Mouse (Mus musculus) small intestine, adult 2 months (tissue): ENCODE data around the gene Gimap3. TPM values are rescaled to one million over a fixed set of nuclear protein-coding genes. Genes with fewer than 3 reads are reported as not detected.

Experiments used
- H3K27ac ChIP-seq: fragments of 200-500 bp; 2 replicates; pipeline ENCODE4 v1.5.1; 2012; ENCODE audit warnings: low read depth, low read length, control low read depth, inconsistent platforms; ENCODE audit not compliant: insufficient read depth
- H3K27me3 ChIP-seq: fragments of 200-500 bp; 2 replicates; pipeline ENCODE4 v1.6.1; 2012; ENCODE audit warnings: mild to moderate bottlenecking, moderate library complexity, low read length, inconsistent platforms; ENCODE audit not compliant: control insufficient read depth, insufficient read depth
- H3K36me3 ChIP-seq: fragments of 200-500 bp; 2 replicates; pipeline ENCODE4 v1.6.1; 2012; ENCODE audit warnings: mild to moderate bottlenecking, low read length, control low read depth, inconsistent platforms; ENCODE audit not compliant: control insufficient read depth, insufficient read depth
- H3K4me1 ChIP-seq: fragments of 200-500 bp; 2 replicates; pipeline ENCODE4 v1.6.1; 2012; ENCODE audit warnings: low read length, inconsistent platforms, mixed read lengths; ENCODE audit not compliant: control insufficient read depth, insufficient read depth, insufficient read length
- H3K4me3 ChIP-seq: fragments of 200-500 bp; 2 replicates; pipeline ENCODE4 v1.5.1; 2012; ENCODE audit warnings: low read depth, mild to moderate bottlenecking, control low read depth, inconsistent platforms, low read length, moderate library complexity
- CTCF ChIP-seq: fragments of 200-500 bp; IDR thresholded peaks from 2 replicates; pipeline ENCODE4 v1.5.1; 2012; ENCODE audit warnings: low read depth, mild to moderate bottlenecking, control low read depth, inconsistent platforms, low read length, moderate library complexity, mixed read lengths; ENCODE audit not compliant: insufficient replicate concordance, insufficient read length; ENCODE audit errors: extremely low read depth
- POLR2A ChIP-seq: fragments of 200-500 bp; IDR thresholded peaks from 2 replicates; pipeline ENCODE4 v1.6.1; 2012; ENCODE audit warnings: low read depth, mild to moderate bottlenecking, control low read depth, inconsistent platforms, low read length, moderate library complexity
- WGBS: fragments of 180-500 bp; shearing (Covaris S2); methylation state at CpG from one replicate; pipeline ENCODE4 v1.1.7; 2018; 5-methylcytosine and 5-hydroxymethylcytosine counted together
- polyA plus RNA-seq: library from polyadenylated mRNA; depleted of rRNA; stranded (reverse); fragments of >200 nt; gene quantifications from 2 replicates; pipeline ENCODE4 v1.2.3, GENCODE M21; 2012; rRNA removed

The Gimap3 gene
- polyA plus RNA-seq, 1 experiment, result 13.0 TPM

DNA sequence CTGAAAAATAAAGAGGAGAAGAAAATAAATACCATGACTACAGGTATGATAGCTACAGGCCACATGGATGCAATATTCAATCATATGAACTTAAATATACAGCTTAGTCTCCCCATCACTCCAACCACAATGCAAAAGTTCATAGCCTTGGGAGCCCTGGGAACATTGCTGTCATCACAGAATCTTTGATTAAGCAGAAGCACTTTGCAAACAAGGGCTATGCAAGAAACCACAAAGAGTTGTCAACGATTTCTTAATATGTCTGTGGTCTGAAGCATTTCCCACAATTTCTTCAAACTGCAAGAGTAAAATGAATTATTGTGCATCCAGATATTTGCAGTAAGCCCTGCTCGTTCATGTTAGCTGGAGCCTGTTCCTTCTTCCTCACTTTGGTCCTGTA is 33.6 kb downstream of the Gimap3 start:
- Histone ChIP-seq H3K4me1 (peaks cover 9% of the 10 kb centered on the region), H3K4me3 (no peak overlapping the region), H3K27me3 (no peaks in the 10 kb centered on the region), H3K36me3 (no peaks in the 10 kb centered on the region), H3K27ac (peak overlapping the region; percentile 66)
- WGBS, result 66% methylated on average over 2 of the region's 2 CpGs
- TF ChIP-seq CTCF (no peak), POLR2A (no peak)

DNA sequence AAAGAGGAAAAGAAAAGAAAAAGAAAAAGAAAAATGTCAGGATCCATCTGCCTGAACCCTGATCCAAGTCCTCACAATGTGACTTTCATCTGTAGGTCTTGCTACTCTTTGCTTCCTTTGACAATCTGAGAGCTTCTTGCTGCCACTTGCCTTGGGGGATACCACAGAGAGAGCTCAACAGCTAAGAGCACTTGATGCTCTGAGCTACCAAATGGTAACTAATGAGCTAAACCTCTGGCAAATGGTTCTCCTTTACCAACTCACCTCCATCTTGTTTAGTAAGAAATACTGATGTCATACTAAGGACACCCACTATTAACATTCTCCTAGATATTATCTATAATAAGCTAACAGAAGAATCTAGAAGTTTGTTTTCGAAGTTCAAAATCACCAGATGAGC is 37.0 kb downstream of the Gimap3 start:
- TF ChIP-seq POLR2A, result no peak
- no peak for TF ChIP-seq CTCF
- no peaks in the 10 kb centered on the region for H3K36me3 ChIP-seq
- H3K4me3 ChIP-seq, result no peak overlapping the region
- no peaks in the 10 kb centered on the region for H3K27me3 ChIP-seq
- H3K4me1 ChIP-seq, result no peaks in the 10 kb centered on the region
- H3K27ac ChIP-seq, result peak overlapping the region; percentile 49; the same call in 1 of the 2 replicates
- 92% methylated on average over 1 of the region's 1 CpGs for WGBS

DNA sequence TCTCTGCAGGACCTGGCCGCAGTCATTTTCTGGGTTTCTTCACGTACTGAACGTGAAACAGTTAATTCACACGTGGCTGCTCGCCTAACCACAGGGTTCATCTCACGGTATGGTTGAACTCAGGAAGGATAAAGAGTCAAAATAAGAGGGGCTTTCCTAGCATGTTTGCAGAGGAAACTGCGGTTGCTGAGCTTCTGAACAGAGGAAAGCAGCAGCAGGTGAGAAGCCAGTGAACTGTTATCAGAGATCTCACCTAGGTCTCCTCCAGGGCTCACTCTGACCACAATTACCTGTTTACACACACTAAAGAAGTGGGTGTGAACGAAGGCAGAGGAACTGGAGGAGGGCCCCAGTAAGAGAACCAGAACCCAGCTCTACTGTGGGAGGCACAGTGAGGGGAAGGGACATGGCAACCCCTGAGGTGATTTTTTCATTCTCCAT is 37.8 kb downstream of the Gimap3 start:
- H3K27me3 ChIP-seq, result no peaks in the 10 kb centered on the region
- peak overlapping the region; percentile 52 for H3K27ac ChIP-seq
- no peaks in the 10 kb centered on the region for H3K4me1 ChIP-seq
- no peak overlapping the region for H3K4me3 ChIP-seq
- H3K36me3 ChIP-seq, result no peaks in the 10 kb centered on the region
- no peak for TF ChIP-seq POLR2A
- TF ChIP-seq CTCF, result no peak
- WGBS, result 23% methylated on average over 8 of the region's 8 CpGs

DNA sequence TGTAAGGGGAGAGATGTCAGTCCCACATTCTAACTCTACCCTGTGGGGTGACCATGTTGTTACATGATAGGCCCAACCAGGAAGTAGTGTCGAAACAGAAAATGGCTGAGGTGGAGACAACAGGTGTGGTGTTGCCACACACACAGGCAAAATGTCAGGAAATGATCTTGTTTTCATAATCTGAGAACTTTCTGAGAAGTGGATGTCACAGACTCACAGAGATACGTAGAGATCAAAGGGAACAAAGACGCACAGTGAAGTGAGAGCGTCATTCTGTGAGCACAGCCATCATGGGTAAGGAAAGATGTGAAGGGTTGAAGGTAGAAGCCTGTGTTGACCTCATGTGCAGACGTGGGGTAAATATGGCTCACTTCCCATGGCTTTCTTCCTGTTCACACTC is 42.9 kb downstream of the Gimap3 start:
- TF ChIP-seq POLR2A (no peak), CTCF (no peak)
- H3K27ac ChIP-seq, result peak overlapping the region; percentile 54
- H3K4me3 ChIP-seq, result no peak overlapping the region
- peaks cover 4% of the 10 kb centered on the region; the same call in 1 of the 2 replicates for H3K4me1 ChIP-seq
- H3K27me3 ChIP-seq, result no peaks in the 10 kb centered on the region
- H3K36me3 ChIP-seq, result no peaks in the 10 kb centered on the region
- 92% methylated on average over 5 of the region's 5 CpGs for whole genome bisulfite sequencing

DNA sequence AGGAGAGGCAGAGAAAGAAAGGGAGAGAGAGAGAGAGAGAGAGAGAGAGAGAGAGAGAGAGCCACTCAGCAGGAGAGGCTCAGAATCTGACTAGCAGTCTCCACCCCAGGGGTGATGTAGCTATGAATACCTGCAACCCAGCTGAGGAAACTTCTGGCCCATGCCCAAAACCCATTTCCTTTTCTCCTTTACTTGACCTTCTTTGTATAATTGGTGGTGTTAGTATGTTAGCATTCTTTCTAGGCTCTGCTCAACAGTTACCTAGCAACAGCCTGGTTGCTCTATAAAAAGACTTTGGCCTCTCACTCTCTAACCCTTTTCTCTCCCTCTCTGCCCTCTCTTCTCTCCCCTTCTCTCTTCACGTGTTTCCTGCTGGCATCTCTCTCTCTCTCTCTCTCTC is 45.2 kb downstream of the Gimap3 start:
- H3K4me1 ChIP-seq, result peaks cover 4% of the 10 kb centered on the region; the same call in 1 of the 2 replicates
- TF ChIP-seq POLR2A (no peak), CTCF (no peak)
- no peak overlapping the region for H3K4me3 ChIP-seq
- H3K36me3 ChIP-seq, result no peaks in the 10 kb centered on the region
- 9% methylated on average over 1 of the region's 1 CpGs for WGBS
- peak overlapping the region; percentile 49 for H3K27ac ChIP-seq
- H3K27me3 ChIP-seq, result no peaks in the 10 kb centered on the region

DNA sequence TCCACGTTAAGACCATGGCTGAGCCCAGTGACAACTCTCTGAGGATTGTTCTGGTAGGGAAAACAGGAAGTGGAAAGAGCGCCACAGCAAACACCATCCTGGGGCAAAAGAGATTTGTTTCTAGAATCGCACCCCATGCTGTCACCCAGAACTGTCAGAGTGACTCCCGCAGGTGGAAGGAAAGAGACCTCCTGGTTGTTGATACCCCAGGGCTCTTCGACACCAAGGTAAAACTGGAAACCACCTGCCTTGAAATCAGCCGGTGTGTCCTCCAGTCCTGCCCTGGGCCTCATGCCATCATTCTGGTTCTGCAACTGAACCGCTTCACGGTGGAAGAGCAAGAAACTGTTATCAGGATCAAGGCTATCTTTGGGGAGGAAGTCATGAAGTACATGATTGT is 47.2 kb downstream of the Gimap3 start:
- 64% methylated on average over 8 of the region's 8 CpGs for WGBS
- TF ChIP-seq POLR2A (no peak), CTCF (no peak)
- Histone ChIP-seq H3K27ac (peak overlapping the region; percentile 62), H3K36me3 (no peaks in the 10 kb centered on the region), H3K4me1 (peaks cover 4% of the 10 kb centered on the region; the same call in 1 of the 2 replicates), H3K4me3 (no peak overlapping the region; the same call in 1 of the 2 replicates), H3K27me3 (no peaks in the 10 kb centered on the region)

DNA sequence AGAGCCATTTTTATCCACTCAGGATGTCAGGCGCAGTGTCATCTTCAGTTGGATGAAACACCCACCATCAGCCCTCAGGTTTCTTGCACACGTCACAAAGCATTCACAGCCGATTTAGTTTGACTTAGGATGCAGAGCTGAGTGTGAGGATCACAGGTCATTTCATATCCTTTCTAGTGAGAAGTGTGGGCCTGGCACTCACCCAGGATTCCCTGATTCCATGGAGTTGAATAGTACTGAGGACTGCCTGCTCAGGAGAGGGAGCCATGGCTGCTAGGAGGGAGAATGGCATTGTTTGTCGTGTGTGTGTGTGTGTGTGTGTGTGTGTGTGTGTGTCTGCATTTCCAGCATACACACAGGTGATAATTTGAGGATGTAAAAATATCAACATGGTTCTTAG is 50.3 kb downstream of the Gimap3 start:
- Histone ChIP-seq H3K4me1 (0 out of 2 replicates have a peak, but pooled peaks cover 1% of the 10 kb centered on the region), H3K36me3 (no peaks in the 10 kb centered on the region), H3K4me3 (peak overlapping the region; percentile 27; the same call in 1 of the 2 replicates), H3K27me3 (no peaks in the 10 kb centered on the region), H3K27ac (peak overlapping the region; percentile 68)
- WGBS, result 74% methylated on average over 4 of the region's 4 CpGs
- TF ChIP-seq POLR2A, result no peak
- TF ChIP-seq CTCF, result no peak

DNA sequence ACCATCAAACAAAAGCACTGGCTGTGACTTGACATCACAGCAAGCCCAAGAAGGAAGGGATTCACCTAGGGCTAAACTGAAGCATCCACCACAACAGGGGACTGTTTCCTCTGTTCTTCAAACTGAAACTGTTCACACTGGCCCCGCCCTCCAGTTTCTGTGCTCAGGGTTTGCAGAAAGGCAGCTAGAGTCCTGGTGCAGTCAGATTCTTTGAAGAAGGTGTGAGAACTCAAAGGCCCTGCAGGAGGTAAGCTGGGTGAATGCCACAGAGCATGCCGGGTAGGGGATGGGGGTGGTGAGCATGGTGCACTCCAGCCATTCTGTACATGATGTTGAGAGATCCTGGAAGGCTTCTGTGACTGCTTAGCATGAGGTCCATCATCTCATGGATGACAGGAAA is 52.2 kb downstream of the Gimap3 start, which contains the start of the genes Gm28053 and Gimap7:
Gene Gm28053, plus strand, starts transcription at position 153 of the 400 bp plus-strand sequence.
Gene Gimap7, plus strand, starts transcription at position 167 of the 400 bp plus-strand sequence.
- 0 out of 2 replicates have a peak, but pooled peaks cover 1% of the 10 kb centered on the region for H3K4me1 ChIP-seq
- H3K27me3 ChIP-seq, result no peaks in the 10 kb centered on the region
- TF ChIP-seq CTCF (no peak), POLR2A (no peak)
- peak within 1 kb of the TSS; percentile 58 for H3K4me3 ChIP-seq
- WGBS, result 54% methylated on average over 2 of the region's 2 CpGs
- peak within 1 kb of the TSS; percentile 65 for H3K27ac ChIP-seq
- H3K36me3 ChIP-seq, result no peaks in the 10 kb centered on the region

Other genes starting within 250 kb of the Gimap3 start
- gene Atp6v0e2, start 233.2 kb downstream of the Gimap3 start, polyA plus RNA-seq, result 11.8 and 26.3 TPM in 2 replicates
- gene Lrrc61, start 216.1 kb downstream of the Gimap3 start, polyA plus RNA-seq, result 8.7 and 12.4 TPM in 2 replicates
- 28.4 and 39.8 TPM in 2 replicates for gene Rarres2, start 198.1 kb downstream of the Gimap3 start, polyA plus RNA-seq
- not detected in 2 replicates for gene Gm45021, start 181.2 kb downstream of the Gimap3 start, polyA plus RNA-seq
- gene Repin1, start 177.0 kb downstream of the Gimap3 start, polyA plus RNA-seq, result 8.1 and 10.2 TPM in 2 replicates
- not detected in 2 replicates for gene Gm44965, start 176.9 kb downstream of the Gimap3 start, polyA plus RNA-seq
- gene Zfp775, start 168.8 kb downstream of the Gimap3 start, polyA plus RNA-seq, result 1.9 and 3.1 TPM in 2 replicates
- gene AI854703, start 144.1 kb downstream of the Gimap3 start, polyA plus RNA-seq, result 0.43 and 0.96 TPM in 2 replicates
- 0.72 and 1.5 TPM in 2 replicates for gene Gimap8, start 123.6 kb downstream of the Gimap3 start, polyA plus RNA-seq
- gene Gimap9, start 94.7 kb downstream of the Gimap3 start, polyA plus RNA-seq, result 0.27 and 0.62 TPM in 2 replicates
- gene Gimap4, start 86.3 kb downstream of the Gimap3 start, polyA plus RNA-seq, result 4.3 and 9.3 TPM in 2 replicates
- gene Gimap6, start 62.6 kb downstream of the Gimap3 start, polyA plus RNA-seq, result 2.0 and 5.0 TPM in 2 replicates
- not detected in 2 replicates for gene Gm28053, start 52.2 kb downstream of the Gimap3 start, polyA plus RNA-seq
- gene Gimap7, start 52.2 kb downstream of the Gimap3 start, polyA plus RNA-seq, result 1.5 and 2.5 TPM in 2 replicates
- gene Gimap1, start 31.8 kb downstream of the Gimap3 start, polyA plus RNA-seq, result 18.8 and 29.1 TPM in 2 replicates
- gene Gimap5, start 24.7 kb downstream of the Gimap3 start, polyA plus RNA-seq, result 4.9 and 10.2 TPM in 2 replicates
- gene Tmem176a, start 70.1 kb upstream of the Gimap3 start, polyA plus RNA-seq, result 52.3 and 84.3 TPM in 2 replicates
- 118 and 211 TPM in 2 replicates for gene Tmem176b, start 70.6 kb upstream of the Gimap3 start, polyA plus RNA-seq
- gene Aoc1, start 102.0 kb upstream of the Gimap3 start, polyA plus RNA-seq, result 85.5 and 894 TPM in 2 replicates
- gene 1600015I10Rik, start 159.0 kb upstream of the Gimap3 start, polyA plus RNA-seq, result 0.05 TPM in 1 of 2 replicates, not detected in the other
- gene Doxl2, start 204.1 kb upstream of the Gimap3 start, polyA plus RNA-seq, result not detected in 2 replicates
- gene Svs1, start 216.0 kb upstream of the Gimap3 start, polyA plus RNA-seq, result not detected in 2 replicates